Mouse (Mus musculus): ENCODE results near the gene Asb15. TPM values are rescaled to one million over a fixed set of nuclear protein-coding genes. Genes with fewer than 3 reads are reported as not detected.

Asb15 gene
- polyA plus RNA-seq (2012; rRNA removed), result 0.21 and 0.26 TPM in 2 replicates

DNA sequence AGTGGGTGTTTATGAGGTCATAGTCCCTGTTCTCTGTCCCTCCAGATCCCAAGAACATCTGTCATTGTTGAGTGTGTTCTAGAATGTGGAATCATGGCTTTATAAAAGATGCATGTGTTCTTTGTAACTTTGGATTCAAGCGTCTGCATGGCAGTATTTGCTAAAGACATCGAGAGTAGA is at the start of gene Asb15:
Gene Asb15 (plus strand): TSS at position 81 of the 180 bp plus-strand sequence.
- DNase-seq (ENCODE audit: low spot score), result no peak

DNA sequence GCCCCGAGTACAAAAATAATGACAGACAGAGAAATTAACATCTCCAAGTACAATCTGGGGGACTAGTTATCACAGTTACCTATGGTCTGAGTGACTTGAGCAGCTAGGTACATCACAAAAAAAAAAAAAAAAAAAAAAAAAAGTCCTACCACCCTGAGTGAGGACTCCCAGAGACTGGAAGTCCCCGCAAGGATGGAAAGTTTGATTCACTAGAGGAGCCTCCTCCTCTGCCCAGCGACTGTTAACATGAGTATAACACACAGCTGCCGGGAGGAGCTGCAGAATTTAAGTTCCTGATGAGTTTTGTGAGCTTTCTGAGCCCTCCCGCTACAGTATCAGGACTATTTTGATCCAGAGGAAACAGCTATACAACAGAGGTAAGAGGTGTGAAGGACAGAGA is 41.4 kb upstream of the Asb15 start:
- DNase-seq (ENCODE audit: low spot score), result no peak

GRCm38 (mm10) chr6:24490341-24490740 is 37.6 kb upstream of the Asb15 start:
- DNase-seq (ENCODE audit: low spot score), result no peak

DNA sequence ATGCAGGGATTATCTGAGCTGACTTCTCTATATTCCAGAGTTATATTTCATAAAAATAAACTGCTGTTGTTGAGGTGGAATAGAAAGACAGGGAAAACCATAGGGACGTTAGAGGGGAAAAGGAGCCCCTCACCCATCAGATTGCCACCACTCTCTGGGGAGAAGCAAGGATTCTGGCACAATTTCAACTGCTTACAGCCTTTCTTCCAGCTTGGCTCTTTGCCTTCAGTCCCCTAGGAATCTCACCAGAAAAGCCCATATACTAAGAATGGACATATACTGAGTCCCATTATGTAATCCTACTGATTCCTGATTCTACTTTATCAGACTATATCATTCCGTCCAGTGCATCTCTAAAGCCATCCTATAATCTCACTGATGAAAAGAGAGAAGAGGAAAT is 23.8 kb upstream of the Asb15 start:
- DNase-seq (ENCODE audit: low spot score), result no peak

- DNase-seq (ENCODE audit: low spot score), result no peak
These were observed 13.2 kb upstream of the Asb15 start, which contains the start of gene Iqub for GRCm38 (mm10) chr6:24514552-24515284. Gene Iqub, minus strand, starts transcription at chr6:24515067.

GRCm38 (mm10) chr6:24516197-24516596 is 11.7 kb upstream of the Asb15 start:
- DNase-seq (ENCODE audit: low spot score), result no peak

GRCm38 (mm10) chr6:24525705-24526104 is 2.2 kb upstream of the Asb15 start:
- DNase-seq (ENCODE audit: low spot score), result no peak

DNA sequence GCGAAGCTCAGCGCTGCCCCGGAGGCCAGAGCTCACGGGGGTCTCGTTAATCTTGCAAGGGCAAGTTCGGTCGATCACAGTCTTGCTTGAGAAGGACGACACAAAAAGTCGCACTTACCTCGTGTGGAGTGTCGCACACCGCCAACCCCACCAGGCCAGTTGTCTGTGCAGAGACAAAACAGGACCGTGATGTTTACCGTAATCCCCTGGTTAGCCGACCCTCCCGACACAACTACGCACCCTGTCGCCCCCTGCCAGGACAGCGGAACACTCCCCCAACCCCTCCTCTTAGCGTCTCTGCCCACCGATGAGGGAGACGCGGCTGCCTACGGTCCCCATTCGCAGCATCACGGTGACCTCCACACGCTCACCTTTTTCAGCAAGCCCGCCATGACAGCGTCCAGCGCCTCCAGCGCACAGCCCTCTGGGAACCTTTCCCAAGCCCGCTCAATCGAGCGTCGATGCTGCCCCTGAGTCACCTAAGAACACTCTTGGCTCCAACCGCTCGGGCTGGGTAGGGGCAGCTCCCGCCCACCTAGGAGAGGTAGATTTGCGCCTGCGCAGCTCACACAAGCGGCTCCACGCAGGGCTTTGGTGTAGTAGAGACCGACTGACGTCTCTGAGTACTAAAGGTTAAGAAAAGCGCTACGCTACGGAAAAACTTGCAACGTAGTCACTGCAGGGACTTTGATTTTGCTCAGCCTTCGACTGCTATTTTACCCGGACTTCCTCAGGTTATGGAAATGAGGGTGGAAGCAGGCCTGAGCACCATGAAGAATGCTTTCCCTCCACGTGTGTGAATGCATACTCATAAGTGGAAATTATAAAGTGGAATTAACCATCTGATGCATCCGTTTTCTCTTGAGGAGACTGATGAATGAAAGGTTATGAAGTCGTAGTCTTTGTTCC is 535 bp upstream of the Asb15 start, which contains the start of gene Ndufa5:
Gene Ndufa5 (minus strand): TSS at position 859 of the 909 bp plus-strand sequence.
- peak; percentile 66 for DNase-seq (ENCODE audit: low spot score)

GRCm38 (mm10) chr6:24530166-24530565 is 2.2 kb downstream of the Asb15 start:
- no peak for DNase-seq (ENCODE audit: low spot score)

- DNase-seq (ENCODE audit: low spot score), result no peak
These were observed 2.9 kb downstream of the Asb15 start for GRCm38 (mm10) chr6:24530711-24531420.

- no peak for DNase-seq (ENCODE audit: low spot score)
These were observed 4.9 kb downstream of the Asb15 start for GRCm38 (mm10) chr6:24532804-24533203.

- DNase-seq (ENCODE audit: low spot score), result no peak
These were observed 10.5 kb downstream of the Asb15 start for GRCm38 (mm10) chr6:24538435-24538834.

DNA sequence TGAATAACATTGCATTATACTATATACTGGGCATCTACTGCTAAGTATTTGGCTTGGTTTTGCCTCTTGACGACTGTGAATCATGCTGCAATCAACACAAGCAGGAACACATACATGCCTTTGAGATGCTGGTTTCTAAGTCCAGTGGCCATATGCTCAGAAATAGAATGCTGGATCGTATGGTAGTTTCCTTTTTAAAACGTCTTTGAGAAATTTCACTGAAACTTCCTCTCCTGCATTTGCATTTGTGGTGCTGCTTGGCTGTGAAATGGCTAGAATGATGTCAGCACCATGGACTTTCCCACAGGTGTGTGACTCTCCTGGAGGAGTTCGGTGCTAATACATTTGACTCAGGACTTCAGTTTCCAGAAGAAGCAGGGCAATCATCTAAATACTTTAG is 12.2 kb downstream of the Asb15 start:
- DNase-seq (ENCODE audit: low spot score), result no peak

DNA sequence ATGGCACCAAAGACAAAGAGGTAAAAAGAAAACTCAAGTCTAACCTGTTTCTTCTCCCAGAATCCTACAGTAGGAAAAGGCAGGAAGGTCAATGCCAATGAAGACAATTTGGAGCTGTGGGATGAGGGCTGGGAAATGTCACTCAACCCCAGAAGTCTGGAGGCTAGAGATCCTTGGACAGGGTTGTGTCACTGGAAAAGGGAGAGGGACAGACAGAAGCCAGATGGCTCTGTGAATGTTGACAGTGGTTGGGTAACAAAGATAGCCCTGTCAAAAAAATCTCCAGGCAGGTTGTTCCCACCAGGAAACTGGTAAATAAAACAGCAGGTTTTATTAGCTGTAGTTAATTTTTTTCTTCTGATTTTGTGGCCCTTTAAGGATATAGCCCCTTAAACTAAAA is 14.4 kb downstream of the Asb15 start:
- DNase-seq (ENCODE audit: low spot score), result no peak

- no peak for DNase-seq (ENCODE audit: low spot score)
These were observed 15.2 kb downstream of the Asb15 start for GRCm38 (mm10) chr6:24543119-24543591.

DNA sequence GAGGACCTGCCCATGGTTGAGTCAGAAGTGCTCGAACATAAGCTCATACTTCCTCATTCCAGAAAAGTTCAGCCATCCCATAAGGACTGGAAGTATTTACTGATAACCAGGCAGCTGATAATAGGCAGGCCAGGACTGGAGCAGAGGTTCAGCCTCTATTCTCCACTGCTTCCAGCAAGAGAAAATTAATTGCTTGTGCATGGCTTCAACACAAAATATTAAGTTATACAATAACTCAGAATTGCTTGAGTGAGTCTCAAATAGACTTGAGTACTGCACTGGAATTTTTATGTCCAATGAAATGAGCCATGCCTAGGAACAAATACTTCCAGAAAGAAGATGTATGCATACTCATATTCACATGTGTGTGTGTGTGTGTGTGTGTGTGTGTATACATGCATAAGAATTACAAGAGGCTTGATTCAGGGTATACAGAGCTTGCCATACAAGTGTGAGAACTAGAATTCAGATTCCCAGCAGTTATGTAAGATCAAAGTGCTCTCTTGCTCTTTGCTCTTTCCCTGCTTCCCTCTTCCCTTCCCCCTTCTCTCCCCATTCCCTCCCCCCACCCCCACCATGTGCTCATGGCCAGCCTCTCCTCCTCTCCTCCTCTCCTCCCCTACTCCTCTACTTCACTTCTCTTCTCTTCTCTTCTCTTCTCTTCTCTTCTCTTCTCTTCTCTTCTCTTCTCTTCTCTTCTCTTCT is 18.9 kb downstream of the Asb15 start:
- DNase-seq (ENCODE audit: low spot score), result no peak

- DNase-seq (ENCODE audit: low spot score), result no peak
These were observed 21.9 kb downstream of the Asb15 start for GRCm38 (mm10) chr6:24549801-24550200.

DNA sequence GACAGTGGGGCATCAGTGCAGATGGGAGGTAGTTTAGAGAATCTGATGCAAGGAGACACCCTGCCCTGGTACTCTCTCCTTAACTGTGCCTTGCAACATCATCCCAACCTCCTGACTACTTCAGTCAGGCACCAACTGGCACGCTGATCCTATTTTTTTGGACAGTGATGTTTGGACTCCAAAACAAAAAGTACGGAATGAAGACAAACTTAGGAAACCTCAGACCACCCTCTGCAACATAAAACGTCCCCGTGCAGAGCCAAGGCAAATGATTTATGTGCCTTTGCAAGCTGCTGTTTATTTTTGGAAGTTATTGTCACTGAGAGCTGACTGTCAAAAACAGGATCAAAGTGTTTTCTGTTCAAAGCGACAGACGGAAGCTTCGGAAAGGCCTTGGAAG is 24.1 kb downstream of the Asb15 start:
- DNase-seq (ENCODE audit: low spot score), result no peak

DNA sequence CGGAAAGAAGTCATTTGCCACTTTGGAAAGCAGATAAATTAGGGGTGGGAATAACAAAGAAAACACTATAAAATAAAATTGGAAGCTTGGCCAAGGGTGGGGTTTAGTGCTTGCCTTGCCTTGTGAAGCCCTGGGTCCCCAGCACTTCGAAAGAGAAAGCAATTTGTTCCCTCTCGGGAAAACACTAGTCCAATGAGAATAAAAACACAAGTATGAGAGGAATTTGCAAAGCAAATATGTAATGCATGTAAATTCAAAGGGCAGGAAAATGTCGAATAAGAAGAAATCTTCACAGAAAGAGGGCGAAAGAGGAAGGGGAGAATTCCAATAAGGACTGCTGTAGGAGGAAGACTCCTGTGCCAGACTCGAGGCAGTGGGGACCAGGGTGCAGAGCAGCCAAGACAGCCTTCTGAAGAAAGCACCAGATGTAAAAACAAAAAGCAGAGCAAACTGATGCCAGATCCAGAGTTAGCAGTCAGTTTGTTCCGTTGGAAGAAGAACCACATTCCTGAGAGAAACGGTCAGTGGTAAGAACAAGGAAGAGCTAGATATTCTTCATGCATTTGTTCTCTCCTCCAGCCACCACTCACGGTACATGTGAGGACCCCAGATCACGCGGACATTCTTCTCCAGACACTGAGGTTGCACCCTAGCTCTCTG is 26.6 kb downstream of the Asb15 start:
- DNase-seq (ENCODE audit: low spot score), result no peak

GRCm38 (mm10) chr6:24555488-24555887 is 27.5 kb downstream of the Asb15 start:
- no peak for DNase-seq (ENCODE audit: low spot score)

- DNase-seq (ENCODE audit: low spot score), result no peak
These were observed 36.1 kb downstream of the Asb15 start for GRCm38 (mm10) chr6:24564081-24564480.
